Mouse (Mus musculus) mesoderm, embryonic 11.5 days (tissue): ENCODE data around the gene Trim15.

Experiments
- DNase-seq: peaks from one replicate; pipeline ENCODE4 v3.0.0-alpha.2; 2012; ENCODE audit warnings: low read depth, low spot score

Gene Trim15

GRCm38 (mm10) chr17:36869955-36870810, 3.2 kb upstream of the Trim15 start:
- no peak for DNase-seq

GRCm38 (mm10) chr17:36869284-36869954, 2.4 kb upstream of the Trim15 start, which contains the start of gene Trim10:
TSS of gene Trim10 (plus strand) at chr17:36869574.
- DNase-seq = no peak

- DNase-seq = no peak
Observed at GRCm38 (mm10) chr17:36868836-36869235, 1.8 kb upstream of the Trim15 start.

GRCm38 (mm10) chr17:36861680-36862079, 5.3 kb downstream of the Trim15 start:
- no peak for DNase-seq

GRCm38 (mm10) chr17:36858181-36858580, 8.8 kb downstream of the Trim15 start:
- DNase-seq = no peak

GRCm38 (mm10) chr17:36856236-36856635, 10.8 kb downstream of the Trim15 start:
- no peak for DNase-seq

- no peak for DNase-seq
Observed at GRCm38 (mm10) chr17:36855484-36855883, 11.5 kb downstream of the Trim15 start.

- no peak for DNase-seq
Observed at GRCm38 (mm10) chr17:36851627-36852026, 15.4 kb downstream of the Trim15 start.

- DNase-seq = no peak
Observed at GRCm38 (mm10) chr17:36851200-36851599, 15.8 kb downstream of the Trim15 start.

- DNase-seq = no peak
Observed at GRCm38 (mm10) chr17:36849992-36850391, 17.0 kb downstream of the Trim15 start.

- no peak for DNase-seq
Observed at GRCm38 (mm10) chr17:36848911-36849310, 18.1 kb downstream of the Trim15 start.

GRCm38 (mm10) chr17:36844725-36845124, 22.3 kb downstream of the Trim15 start:
- DNase-seq = no peak

- DNase-seq = no peak
Observed at GRCm38 (mm10) chr17:36844286-36844719, 22.7 kb downstream of the Trim15 start.

GRCm38 (mm10) chr17:36843696-36844095, 23.3 kb downstream of the Trim15 start:
- DNase-seq = no peak

GRCm38 (mm10) chr17:36840961-36841445, 26.0 kb downstream of the Trim15 start:
- DNase-seq = no peak

- no peak for DNase-seq
Observed at GRCm38 (mm10) chr17:36839931-36840330, 27.1 kb downstream of the Trim15 start.

GRCm38 (mm10) chr17:36839001-36839400, 28.0 kb downstream of the Trim15 start:
- no peak for DNase-seq

GRCm38 (mm10) chr17:36836874-36837647, 29.9 kb downstream of the Trim15 start, which contains the start of gene Trim26:
TSS of gene Trim26 (plus strand) at chr17:36837134.
- peak; percentile 98 for DNase-seq

GRCm38 (mm10) chr17:36836427-36836812, 30.6 kb downstream of the Trim15 start:
- peak; percentile 8 for DNase-seq

- DNase-seq = peak; percentile 58
Observed at GRCm38 (mm10) chr17:36835591-36836426, 31.2 kb downstream of the Trim15 start.

GRCm38 (mm10) chr17:36832694-36833093, 34.3 kb downstream of the Trim15 start:
- DNase-seq = no peak
